Mouse (Mus musculus): ENCODE data around the gene Aes.

Aes gene

DNA sequence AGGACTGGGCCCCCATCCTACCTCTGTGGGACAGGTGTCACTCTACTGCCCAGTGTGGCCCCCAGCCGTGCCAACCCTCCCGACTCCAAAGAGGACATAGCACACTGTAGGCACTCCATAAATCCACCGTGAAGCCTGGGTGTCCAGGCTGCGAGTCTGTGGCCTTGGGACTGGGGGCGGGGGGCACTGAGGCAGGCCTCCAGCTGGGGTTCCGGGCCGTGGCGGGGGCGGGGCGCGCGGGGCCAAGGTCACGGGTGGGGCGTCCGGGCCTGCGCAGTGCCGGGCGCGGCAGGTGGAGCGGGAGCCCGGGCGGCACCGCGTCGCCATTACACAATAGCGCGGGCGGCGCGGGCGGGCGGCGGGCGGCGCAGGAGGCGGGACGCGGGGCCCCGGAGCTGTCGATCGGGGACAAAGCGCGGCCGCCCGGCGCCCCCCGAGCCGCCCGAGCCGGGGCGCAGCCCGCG is at the start of gene Aes:
Gene Aes, plus strand, starts transcription at position 326 of the 464 bp plus-strand sequence.
- DNase-seq (ENCODE audit: low spot score in 2 of 2) = peak; percentile 82 to 83

GRCm38 (mm10) chr10:81510246-81510810 is 49.0 kb upstream of the Aes start:
- no peak for DNase-seq (ENCODE audit: low spot score in 2 of 2)

DNA sequence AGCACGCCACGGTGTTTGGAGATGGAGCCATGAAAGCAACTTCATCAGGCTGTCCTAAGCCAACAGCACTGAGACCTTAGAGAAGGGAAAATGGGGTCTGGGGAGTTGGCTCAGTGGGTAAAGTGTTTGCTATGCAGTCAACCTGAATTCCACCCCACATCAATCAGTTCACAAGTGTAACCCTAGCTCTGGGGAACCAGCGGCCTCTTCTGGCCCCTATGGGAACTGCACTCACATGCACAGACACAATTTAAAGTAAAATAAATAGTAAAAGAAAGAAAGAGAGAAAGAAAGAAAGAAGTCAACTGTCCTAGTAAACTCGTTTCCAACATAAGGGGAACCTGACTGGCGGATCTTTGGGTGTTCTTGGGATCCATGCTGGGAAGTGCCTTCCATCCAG is 45.5 kb upstream of the Aes start:
- no peak for DNase-seq (ENCODE audit: low spot score in 2 of 2)

GRCm38 (mm10) chr10:81517227-81517626 is 42.1 kb upstream of the Aes start:
- no peak for DNase-seq (ENCODE audit: low spot score in 2 of 2)

GRCm38 (mm10) chr10:81518546-81518945 is 40.7 kb upstream of the Aes start:
- peak; percentile 61 to 74 for DNase-seq (ENCODE audit: low spot score in 2 of 2)

GRCm38 (mm10) chr10:81519227-81519977 is 39.9 kb upstream of the Aes start:
- peak in 1 of 2 experiments; percentile 49 for DNase-seq (ENCODE audit: low spot score in 2 of 2)

- no peak for DNase-seq (ENCODE audit: low spot score in 2 of 2)
Observed at GRCm38 (mm10) chr10:81519978-81520365, 39.3 kb upstream of the Aes start.

DNA sequence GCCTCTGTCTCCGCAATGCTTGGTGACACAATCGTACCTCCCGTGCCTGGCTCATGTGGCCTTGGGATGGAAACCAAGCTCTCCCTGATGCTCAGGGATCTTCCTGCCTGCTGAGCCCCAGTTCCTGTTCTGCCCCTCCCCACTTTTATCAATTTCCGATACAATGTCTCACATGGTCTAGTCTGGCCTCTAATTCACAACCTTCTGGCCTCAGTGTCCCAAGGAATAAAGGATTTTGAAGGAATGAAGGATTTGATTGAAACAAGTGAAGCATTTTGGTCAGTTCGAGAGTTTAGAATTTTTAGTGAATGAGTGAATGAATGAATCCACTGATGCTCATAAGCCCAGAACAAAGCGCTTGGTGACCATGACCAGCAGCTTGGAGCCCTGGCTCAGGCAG is 36.1 kb upstream of the Aes start:
- no peak for DNase-seq (ENCODE audit: low spot score in 2 of 2)

- DNase-seq (ENCODE audit: low spot score in 2 of 2) = no peak
Observed at GRCm38 (mm10) chr10:81523570-81523969, 35.7 kb upstream of the Aes start.

DNA sequence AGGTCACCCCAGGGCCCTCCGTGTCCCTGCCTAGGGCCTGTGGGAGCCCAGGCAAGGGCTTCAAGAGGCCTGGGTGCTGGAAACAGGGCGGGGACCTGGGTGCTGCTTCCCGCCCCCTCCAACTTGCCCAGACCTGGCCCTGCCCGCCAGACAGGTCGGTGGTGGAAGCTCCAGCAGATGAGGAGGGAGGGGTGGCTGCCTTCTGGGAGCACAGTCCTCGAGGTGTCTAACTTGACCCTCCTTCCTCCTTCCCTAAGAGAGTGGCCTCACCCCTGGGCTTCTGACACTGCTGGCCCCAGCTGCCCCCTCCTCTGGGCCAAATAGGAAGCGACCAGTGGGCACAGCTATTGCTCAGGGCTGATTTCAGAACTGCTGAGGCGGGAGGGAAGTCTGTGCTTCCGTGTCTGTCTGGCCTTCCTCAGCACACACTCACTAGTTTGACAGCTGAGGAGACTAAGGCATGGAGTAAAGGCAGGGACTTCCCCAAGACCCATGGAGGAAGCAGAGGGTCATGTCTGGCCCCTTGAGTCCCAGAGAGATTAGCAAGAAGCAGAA is 35.2 kb upstream of the Aes start, which contains the start of gene Gna15:
Gene Gna15, minus strand, starts transcription at position 175 of the 555 bp plus-strand sequence.
- DNase-seq (ENCODE audit: low spot score in 2 of 2) = peak; percentile 60 to 63

- no peak for DNase-seq (ENCODE audit: low spot score in 2 of 2)
Observed at GRCm38 (mm10) chr10:81525017-81525694, 34.1 kb upstream of the Aes start.

DNA sequence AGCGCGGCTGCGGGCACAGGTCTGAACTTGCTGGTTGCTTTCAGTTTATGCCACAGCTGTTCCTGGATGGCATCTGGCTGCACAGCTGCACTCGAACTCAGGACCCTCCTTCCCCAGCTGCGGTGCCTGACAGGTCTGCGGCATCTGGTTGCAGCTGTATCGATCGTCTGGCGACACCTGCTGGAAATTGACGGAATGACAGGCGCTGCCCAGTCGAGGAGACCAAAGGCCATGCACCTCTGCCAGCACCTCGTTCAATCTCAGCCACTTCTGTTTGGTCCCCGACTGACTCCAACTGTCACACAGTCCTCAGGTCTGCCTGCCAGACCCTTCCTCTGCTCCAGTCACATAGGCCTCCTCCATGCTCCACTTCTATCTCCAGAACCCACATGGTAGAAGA is 32.5 kb upstream of the Aes start:
- peak; percentile 64 to 75 for DNase-seq (ENCODE audit: low spot score in 2 of 2)

DNA sequence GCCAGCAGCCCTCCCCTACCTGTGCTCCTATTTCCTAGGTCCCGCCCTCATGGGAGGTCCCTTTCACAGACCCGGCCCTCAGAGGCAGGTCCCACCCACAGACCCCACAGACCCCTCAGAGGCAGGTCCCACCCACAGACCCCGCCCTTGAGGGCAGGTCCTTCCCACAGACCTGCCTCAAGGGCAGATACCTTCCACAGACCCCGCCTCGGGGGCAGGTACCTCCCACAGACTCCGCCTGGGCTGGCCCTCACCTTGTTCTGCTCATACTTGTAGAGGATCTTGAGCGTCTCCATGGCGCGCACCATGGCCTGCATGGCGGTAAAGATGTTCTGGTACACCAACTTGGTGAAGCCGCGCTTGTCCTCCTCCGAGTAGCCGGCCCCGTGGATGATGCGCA is 24.5 kb upstream of the Aes start:
- no peak for DNase-seq (ENCODE audit: low spot score in 2 of 2)

DNA sequence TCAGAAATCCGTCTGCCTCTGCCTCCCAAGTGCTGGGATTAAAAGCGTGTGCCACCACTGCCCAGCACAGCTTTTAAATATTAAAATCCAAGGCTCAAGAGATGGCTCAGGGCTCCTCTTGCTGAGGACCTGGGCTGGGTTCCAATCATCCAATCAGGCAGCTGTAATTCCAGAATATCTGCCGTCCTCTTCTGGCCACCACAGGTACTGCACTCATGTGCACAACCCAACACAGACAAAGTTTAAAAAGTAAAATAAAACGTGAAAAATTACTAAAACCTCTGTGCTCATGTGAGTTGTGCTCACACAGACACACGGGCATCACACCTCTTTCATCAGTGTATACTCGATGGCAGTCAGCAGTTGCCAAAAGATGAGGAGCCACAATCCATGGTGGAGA is 22.6 kb upstream of the Aes start:
- no peak for DNase-seq (ENCODE audit: low spot score in 2 of 2)

GRCm38 (mm10) chr10:81537429-81537828 is 21.9 kb upstream of the Aes start:
- no peak for DNase-seq (ENCODE audit: low spot score in 2 of 2)

DNA sequence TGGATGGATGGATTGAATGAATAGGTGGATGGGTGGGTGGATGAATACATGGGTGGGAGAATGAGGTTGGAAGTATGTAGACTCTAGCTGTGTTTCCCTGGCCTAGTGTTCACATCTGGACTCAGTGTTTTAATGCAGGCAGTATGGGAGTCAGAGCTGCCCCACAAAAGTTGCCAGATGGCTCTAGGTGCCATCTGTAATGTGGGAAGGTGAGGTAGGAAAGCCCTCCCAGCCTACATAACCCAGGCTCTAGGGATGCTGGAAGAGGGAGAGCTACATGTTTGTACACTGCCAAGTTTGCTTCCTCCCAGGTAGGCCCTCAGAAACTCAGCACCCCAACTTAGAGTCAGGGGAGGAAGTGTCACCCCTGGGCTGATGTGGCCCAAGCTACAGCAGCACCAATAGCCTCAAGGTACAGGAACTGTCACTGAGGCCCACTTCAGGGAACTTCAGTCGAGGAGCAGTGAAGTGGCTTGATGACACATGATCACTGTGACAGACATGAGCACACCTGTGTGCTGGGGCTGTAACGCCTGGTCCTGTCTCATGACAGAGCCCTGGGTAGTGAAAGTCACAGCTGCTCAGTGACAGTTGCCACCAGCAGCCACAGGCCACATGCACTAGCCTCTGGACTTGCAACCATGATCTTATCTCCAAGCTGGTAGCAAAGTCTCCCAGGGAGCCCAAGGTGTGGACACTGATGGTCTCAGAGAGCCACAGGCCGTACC is 20.8 kb upstream of the Aes start:
- no peak for DNase-seq (ENCODE audit: low spot score in 2 of 2)

GRCm38 (mm10) chr10:81541363-81541762 is 17.9 kb upstream of the Aes start:
- no peak for DNase-seq (ENCODE audit: low spot score in 2 of 2)

DNA sequence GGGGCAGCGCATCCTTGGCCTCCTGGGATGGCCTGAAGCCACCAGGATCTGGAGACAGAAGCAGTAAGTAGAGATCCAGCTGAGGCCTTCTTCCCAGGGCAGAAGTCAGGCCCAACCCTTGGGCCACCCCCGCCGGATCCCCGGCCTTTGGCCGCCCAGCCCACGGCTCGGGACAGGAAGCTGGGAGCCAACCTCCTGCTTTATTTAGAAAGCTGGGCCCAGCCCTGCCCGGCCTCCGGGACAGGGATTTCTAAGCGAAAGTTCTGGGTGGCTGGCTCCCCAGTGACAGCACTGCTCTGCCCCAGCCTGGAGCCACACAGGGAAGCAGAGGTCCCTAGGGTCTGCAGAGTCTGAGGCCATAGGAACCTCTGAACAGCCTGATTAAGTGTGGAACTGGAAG is 17.5 kb upstream of the Aes start:
- DNase-seq (ENCODE audit: low spot score in 2 of 2) = no peak

- no peak for DNase-seq (ENCODE audit: low spot score in 2 of 2)
Observed at GRCm38 (mm10) chr10:81542727-81543460, 16.4 kb upstream of the Aes start.

- DNase-seq (ENCODE audit: low spot score in 2 of 2) = no peak
Observed at GRCm38 (mm10) chr10:81543633-81544032, 15.7 kb upstream of the Aes start.

All from right cerebral cortex, postnatal 10 days (tissue).